Mouse (Mus musculus): ENCODE data around the gene Eef1a2. TPM values are rescaled to one million over a fixed set of nuclear protein-coding genes. Genes with fewer than 3 reads are reported as not detected.

Gene Eef1a2
- polyA plus RNA-seq, 1 experiment, result not detected

DNA sequence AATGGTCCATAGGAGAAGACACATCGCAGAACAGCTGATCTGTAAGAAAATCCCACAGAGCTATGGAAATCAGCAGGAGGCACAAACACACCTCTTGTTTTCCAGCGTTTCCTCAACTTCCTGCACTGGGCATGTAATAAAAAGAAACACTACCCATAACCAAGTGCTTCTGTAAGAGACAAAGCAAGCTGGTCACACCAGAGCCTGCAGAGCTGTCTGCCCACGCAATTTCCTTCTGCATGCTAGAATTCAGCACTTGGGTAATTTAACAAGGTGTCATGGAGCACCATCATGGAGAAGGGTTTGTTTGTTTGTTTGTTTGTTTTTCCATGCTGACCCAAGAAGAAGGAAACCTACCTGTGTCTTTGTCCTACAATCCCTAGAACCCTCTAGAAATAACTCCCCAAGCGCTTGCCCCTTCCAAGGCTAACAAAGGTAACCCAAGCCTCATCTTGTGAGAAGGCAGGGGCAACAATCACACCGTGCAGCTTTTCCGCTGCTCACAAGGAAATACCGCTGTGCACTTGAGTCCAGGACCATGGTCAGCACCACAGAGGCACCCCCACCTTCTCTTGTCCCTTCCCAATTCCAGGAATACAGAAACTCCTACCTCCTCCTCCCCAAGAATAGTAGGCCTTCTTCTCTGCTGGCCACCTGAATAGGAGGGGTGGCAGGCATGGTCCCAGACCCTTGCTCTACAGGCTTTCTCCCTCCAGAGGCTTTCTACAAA lies 30.9 kb downstream of the Eef1a2 start:
- H3K36me3 ChIP-seq (ENCODE audit: control insufficient read depth, insufficient read depth, low read length, poor library complexity, severe bottlenecking), result no peaks in the 10 kb centered on the region
- no peaks in the 10 kb centered on the region for H3K9me3 ChIP-seq (replicated peaks; ENCODE audit: control insufficient read depth, insufficient read depth, low read length, poor library complexity, severe bottlenecking)
- no peak overlapping the region for H3K9ac ChIP-seq (ENCODE audit: low read depth, poor library complexity, severe bottlenecking)
- no peak overlapping the region for H3K27ac ChIP-seq (ENCODE audit: insufficient read depth, low read length)
- no peak overlapping the region for H3K4me3 ChIP-seq (ENCODE audit: low read depth, low read length)
- peaks cover 1% of the 10 kb centered on the region for H3K4me1 ChIP-seq (ENCODE audit: control insufficient read depth, insufficient read depth, low read length)
- no peaks in the 10 kb centered on the region for H3K27me3 ChIP-seq (ENCODE audit: control insufficient read depth, insufficient read depth, low read length, poor library complexity, severe bottlenecking)
- no peak for TF ChIP-seq EP300 (IDR thresholded peaks at IDR 0.05; ENCODE audit: insufficient read depth, low read depth, low read length)
- no peak for TF ChIP-seq CTCF (IDR thresholded peaks at IDR 0.05; ENCODE audit: low read depth, low read length)
- TF ChIP-seq POLR2A (IDR thresholded peaks at IDR 0.05; ENCODE audit: insufficient read depth, low read length), result no peak

DNA sequence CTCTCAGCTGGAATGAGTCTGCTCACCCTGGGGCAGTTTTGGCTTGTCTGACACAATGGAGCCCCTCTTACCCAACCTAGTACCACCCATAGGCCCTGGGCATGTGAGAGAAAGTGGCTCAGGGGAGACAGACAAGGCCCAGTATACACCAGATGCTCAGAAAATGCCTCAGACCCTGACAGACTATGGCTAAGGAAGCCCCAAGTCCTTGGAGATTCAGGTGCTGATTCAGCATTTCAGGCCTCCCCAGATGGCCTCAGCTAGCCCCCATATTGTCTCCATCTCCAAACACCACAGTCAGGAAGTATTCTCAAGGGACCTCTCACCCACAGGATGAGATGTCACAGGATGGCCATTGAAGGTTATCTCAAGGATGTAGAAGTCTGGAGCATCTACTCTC lies 34.2 kb downstream of the Eef1a2 start:
- Histone ChIP-seq H3K27me3 (ENCODE audit: control insufficient read depth, insufficient read depth, low read length, poor library complexity, severe bottlenecking) (no peaks in the 10 kb centered on the region), H3K4me1 (ENCODE audit: control insufficient read depth, insufficient read depth, low read length) (peaks cover 1% of the 10 kb centered on the region), H3K27ac (ENCODE audit: insufficient read depth, low read length) (no peak overlapping the region), H3K9me3 (replicated peaks; ENCODE audit: control insufficient read depth, insufficient read depth, low read length, poor library complexity, severe bottlenecking) (no peaks in the 10 kb centered on the region), H3K4me3 (ENCODE audit: low read depth, low read length) (no peak overlapping the region), H3K9ac (ENCODE audit: low read depth, poor library complexity, severe bottlenecking) (no peak overlapping the region), H3K36me3 (ENCODE audit: control insufficient read depth, insufficient read depth, low read length, poor library complexity, severe bottlenecking) (no peaks in the 10 kb centered on the region)
- TF ChIP-seq EP300 (IDR thresholded peaks at IDR 0.05; ENCODE audit: insufficient read depth, low read depth, low read length) (no peak), CTCF (IDR thresholded peaks at IDR 0.05; ENCODE audit: low read depth, low read length) (no peak), POLR2A (IDR thresholded peaks at IDR 0.05; ENCODE audit: insufficient read depth, low read length) (no peak)

DNA sequence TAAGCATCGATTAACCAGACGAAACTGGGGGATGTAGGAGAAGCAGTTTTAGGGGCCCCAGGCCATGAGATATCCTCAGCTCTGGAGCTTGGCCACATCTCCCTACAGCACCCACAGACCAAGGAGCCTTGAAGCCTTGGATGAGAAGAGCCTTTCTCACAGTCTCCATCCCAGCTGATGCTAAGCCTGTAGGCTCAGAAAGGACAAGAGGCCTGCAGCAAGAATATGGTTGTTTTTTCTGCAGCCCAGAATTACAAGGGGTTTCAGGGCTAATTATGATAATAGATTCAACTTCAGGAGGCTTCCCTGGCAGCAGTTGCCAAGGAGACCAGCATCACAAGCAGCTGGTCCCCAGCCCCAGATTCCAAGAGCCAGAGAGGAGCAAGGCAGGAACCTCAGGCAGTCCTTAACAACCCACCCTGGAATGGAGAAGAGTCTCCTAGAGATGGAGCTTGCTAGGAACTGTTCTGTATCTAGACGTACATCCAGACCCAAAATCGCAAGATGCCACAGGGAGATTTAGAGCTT lies 35.8 kb downstream of the Eef1a2 start:
- Histone ChIP-seq H3K27ac (ENCODE audit: insufficient read depth, low read length) (no peak overlapping the region), H3K4me3 (ENCODE audit: low read depth, low read length) (no peak overlapping the region), H3K4me1 (ENCODE audit: control insufficient read depth, insufficient read depth, low read length) (no peaks in the 10 kb centered on the region), H3K9me3 (replicated peaks; ENCODE audit: control insufficient read depth, insufficient read depth, low read length, poor library complexity, severe bottlenecking) (no peaks in the 10 kb centered on the region), H3K36me3 (ENCODE audit: control insufficient read depth, insufficient read depth, low read length, poor library complexity, severe bottlenecking) (no peaks in the 10 kb centered on the region), H3K9ac (ENCODE audit: low read depth, poor library complexity, severe bottlenecking) (no peak overlapping the region), H3K27me3 (ENCODE audit: control insufficient read depth, insufficient read depth, low read length, poor library complexity, severe bottlenecking) (no peaks in the 10 kb centered on the region)
- no peak for TF ChIP-seq POLR2A (IDR thresholded peaks at IDR 0.05; ENCODE audit: insufficient read depth, low read length)
- no peak for TF ChIP-seq EP300 (IDR thresholded peaks at IDR 0.05; ENCODE audit: insufficient read depth, low read depth, low read length)
- no peak for TF ChIP-seq CTCF (IDR thresholded peaks at IDR 0.05; ENCODE audit: low read depth, low read length)

DNA sequence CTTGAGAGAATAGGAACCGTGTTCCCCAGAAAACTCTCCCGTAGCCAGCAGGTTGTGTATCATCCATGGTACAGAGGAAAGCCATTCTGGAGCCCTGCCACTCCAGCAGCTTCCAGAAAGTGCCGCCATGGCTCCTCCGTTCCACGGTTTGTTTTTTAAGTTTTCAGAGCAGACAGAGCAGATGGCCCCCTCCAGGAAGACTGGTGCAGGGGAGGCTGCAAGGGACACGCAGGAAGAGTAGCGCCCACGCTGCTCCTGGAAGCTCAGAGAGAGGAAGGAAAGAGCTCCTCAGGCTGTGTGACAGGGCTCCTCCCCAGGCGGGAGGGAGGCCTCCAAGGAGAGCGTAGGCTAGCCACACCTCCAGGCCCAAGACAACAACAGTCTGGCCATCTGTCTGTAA lies 36.9 kb downstream of the Eef1a2 start:
- no peaks in the 10 kb centered on the region for H3K9me3 ChIP-seq (replicated peaks; ENCODE audit: control insufficient read depth, insufficient read depth, low read length, poor library complexity, severe bottlenecking)
- no peak overlapping the region for H3K4me3 ChIP-seq (ENCODE audit: low read depth, low read length)
- H3K4me1 ChIP-seq (ENCODE audit: control insufficient read depth, insufficient read depth, low read length), result no peaks in the 10 kb centered on the region
- no peak overlapping the region for H3K27ac ChIP-seq (ENCODE audit: insufficient read depth, low read length)
- H3K27me3 ChIP-seq (ENCODE audit: control insufficient read depth, insufficient read depth, low read length, poor library complexity, severe bottlenecking), result no peaks in the 10 kb centered on the region
- TF ChIP-seq POLR2A (IDR thresholded peaks at IDR 0.05; ENCODE audit: insufficient read depth, low read length), result no peak
- TF ChIP-seq CTCF (IDR thresholded peaks at IDR 0.05; ENCODE audit: low read depth, low read length), result no peak
- no peak for TF ChIP-seq EP300 (IDR thresholded peaks at IDR 0.05; ENCODE audit: insufficient read depth, low read depth, low read length)
- no peaks in the 10 kb centered on the region for H3K36me3 ChIP-seq (ENCODE audit: control insufficient read depth, insufficient read depth, low read length, poor library complexity, severe bottlenecking)
- H3K9ac ChIP-seq (ENCODE audit: low read depth, poor library complexity, severe bottlenecking), result no peak overlapping the region

DNA sequence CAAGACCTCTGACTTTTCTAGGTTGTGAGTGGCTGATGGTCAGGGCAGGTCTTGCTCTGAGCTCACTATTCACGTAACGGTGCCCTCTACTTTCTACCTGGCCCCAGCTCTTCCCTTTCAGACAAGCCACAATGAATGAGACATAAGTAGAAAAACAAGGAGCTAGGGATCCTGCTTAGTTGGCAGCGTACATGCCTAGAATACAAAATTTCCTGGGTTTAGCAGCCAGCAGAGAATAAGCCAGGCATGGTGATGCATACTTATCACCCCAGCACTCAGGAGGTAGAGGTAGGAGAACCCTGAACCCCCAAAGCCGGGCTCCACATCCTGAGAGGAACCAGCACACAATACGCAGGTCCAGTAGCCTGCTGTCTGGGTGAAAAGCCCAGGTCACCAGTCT lies 40.4 kb downstream of the Eef1a2 start:
- Histone ChIP-seq H3K27ac (ENCODE audit: insufficient read depth, low read length) (no peak overlapping the region), H3K9me3 (replicated peaks; ENCODE audit: control insufficient read depth, insufficient read depth, low read length, poor library complexity, severe bottlenecking) (no peaks in the 10 kb centered on the region), H3K36me3 (ENCODE audit: control insufficient read depth, insufficient read depth, low read length, poor library complexity, severe bottlenecking) (no peaks in the 10 kb centered on the region), H3K9ac (ENCODE audit: low read depth, poor library complexity, severe bottlenecking) (no peak overlapping the region), H3K4me3 (ENCODE audit: low read depth, low read length) (no peak overlapping the region), H3K4me1 (ENCODE audit: control insufficient read depth, insufficient read depth, low read length) (no peaks in the 10 kb centered on the region), H3K27me3 (ENCODE audit: control insufficient read depth, insufficient read depth, low read length, poor library complexity, severe bottlenecking) (no peaks in the 10 kb centered on the region)
- TF ChIP-seq CTCF (IDR thresholded peaks at IDR 0.05; ENCODE audit: low read depth, low read length), result no peak
- no peak for TF ChIP-seq POLR2A (IDR thresholded peaks at IDR 0.05; ENCODE audit: insufficient read depth, low read length)
- no peak for TF ChIP-seq EP300 (IDR thresholded peaks at IDR 0.05; ENCODE audit: insufficient read depth, low read depth, low read length)

DNA sequence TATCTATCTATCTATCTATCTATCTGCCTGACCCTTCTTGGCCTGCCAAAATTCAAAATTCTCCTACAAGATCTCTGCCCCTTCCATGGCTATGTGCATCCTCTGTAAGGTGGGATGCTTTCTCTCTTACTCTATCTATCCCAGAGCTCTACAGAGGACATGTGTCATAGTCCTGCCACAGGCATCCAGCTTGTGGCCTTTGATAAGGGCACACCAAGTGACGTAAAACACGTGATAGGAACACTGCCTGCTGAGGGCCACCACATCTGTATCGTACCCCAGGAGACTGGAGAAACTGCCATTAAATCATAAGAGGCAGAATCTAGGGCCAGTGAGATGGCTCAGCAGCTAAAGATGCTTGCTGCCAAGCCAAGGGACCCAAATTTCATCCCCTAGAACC lies 41.4 kb downstream of the Eef1a2 start:
- Histone ChIP-seq H3K4me3 (ENCODE audit: low read depth, low read length) (no peak overlapping the region), H3K4me1 (ENCODE audit: control insufficient read depth, insufficient read depth, low read length) (no peaks in the 10 kb centered on the region), H3K36me3 (ENCODE audit: control insufficient read depth, insufficient read depth, low read length, poor library complexity, severe bottlenecking) (no peaks in the 10 kb centered on the region), H3K9me3 (replicated peaks; ENCODE audit: control insufficient read depth, insufficient read depth, low read length, poor library complexity, severe bottlenecking) (no peaks in the 10 kb centered on the region), H3K27ac (ENCODE audit: insufficient read depth, low read length) (no peak overlapping the region), H3K27me3 (ENCODE audit: control insufficient read depth, insufficient read depth, low read length, poor library complexity, severe bottlenecking) (no peaks in the 10 kb centered on the region), H3K9ac (ENCODE audit: low read depth, poor library complexity, severe bottlenecking) (no peak overlapping the region)
- no peak for TF ChIP-seq EP300 (IDR thresholded peaks at IDR 0.05; ENCODE audit: insufficient read depth, low read depth, low read length)

All from ES-Bruce4 (cell line).